Mouse (Mus musculus): ENCODE data around the gene Nuak1.

GRCm38 (mm10) chr10:84343536-84343935, 96.9 kb downstream of the Nuak1 start:
- no peak for TF ChIP-seq CTCF (conservative IDR thresholded peaks at IDR 0.05; ENCODE audit: low read length)
- no peak for TF ChIP-seq NANOG (IDR thresholded peaks at IDR 0.05; ENCODE audit: borderline replicate concordance, low read length)
- TF ChIP-seq POU5F1 (IDR thresholded peaks at IDR 0.05; ENCODE audit: borderline replicate concordance, low read length), result no peak

Data from E14TG2a.4 (cell line).